Mouse (Mus musculus): Measurements from ENCODE around the gene Ctsa.
"Not testable (repeated sequence)": the region's sequence is repeated elsewhere in the genome, so short reads cannot be mapped to it uniquely, and the experiment has no call there.

Ctsa gene

DNA sequence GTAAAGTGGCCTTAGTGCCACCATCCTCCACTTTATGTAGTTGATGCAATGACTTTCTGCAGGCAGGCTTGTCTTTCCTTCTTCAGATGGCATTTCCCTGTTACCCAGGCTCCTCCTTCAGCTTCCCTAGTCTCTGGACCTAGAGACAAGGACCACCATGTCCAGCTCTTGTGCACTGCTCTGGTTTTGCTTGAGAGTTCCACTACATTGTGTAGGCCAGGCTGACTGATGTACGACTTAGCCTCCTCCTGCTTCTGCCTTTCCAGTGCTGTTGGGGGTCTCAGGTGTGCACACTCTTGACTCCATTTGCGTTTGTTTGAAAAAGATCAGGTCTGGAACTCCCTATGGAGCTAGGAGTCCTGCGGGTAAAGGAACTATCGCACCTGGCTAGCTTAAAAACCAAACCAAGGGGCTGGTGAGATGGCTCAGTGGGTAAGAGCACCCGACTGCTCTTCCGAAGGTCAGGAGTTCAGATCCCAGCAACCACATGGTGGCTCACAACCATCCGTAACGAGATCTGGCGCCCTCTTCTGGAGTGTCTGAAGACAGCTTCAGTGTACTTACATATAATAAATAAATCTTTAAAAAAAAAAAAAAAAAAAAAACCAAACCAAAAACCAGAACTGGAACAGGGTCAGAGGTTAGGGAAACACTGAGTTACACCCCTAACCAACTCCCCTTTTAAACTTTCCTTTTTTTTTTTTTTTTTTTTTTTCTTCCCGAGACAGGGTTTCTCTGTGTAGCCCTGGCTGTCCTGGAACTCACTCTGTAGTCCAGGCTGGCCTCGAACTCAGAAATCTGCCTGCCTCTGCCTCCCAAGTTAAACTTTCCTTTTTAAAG lies 44.9 kb downstream of the Ctsa start:
- DNase-seq (ENCODE audit: low spot score) = not testable (repeated sequence)

GRCm38 (mm10) chr2:164878509-164879227 lies 46.0 kb downstream of the Ctsa start:
- DNase-seq (ENCODE audit: low spot score) = peak; percentile 82

GRCm38 (mm10) chr2:164879228-164879567 lies 46.5 kb downstream of the Ctsa start, which contains the start of gene Pcif1:
Pcif1 (plus strand) TSS chr2:164879304.
- DNase-seq (ENCODE audit: low spot score) = peak; percentile 92

DNA sequence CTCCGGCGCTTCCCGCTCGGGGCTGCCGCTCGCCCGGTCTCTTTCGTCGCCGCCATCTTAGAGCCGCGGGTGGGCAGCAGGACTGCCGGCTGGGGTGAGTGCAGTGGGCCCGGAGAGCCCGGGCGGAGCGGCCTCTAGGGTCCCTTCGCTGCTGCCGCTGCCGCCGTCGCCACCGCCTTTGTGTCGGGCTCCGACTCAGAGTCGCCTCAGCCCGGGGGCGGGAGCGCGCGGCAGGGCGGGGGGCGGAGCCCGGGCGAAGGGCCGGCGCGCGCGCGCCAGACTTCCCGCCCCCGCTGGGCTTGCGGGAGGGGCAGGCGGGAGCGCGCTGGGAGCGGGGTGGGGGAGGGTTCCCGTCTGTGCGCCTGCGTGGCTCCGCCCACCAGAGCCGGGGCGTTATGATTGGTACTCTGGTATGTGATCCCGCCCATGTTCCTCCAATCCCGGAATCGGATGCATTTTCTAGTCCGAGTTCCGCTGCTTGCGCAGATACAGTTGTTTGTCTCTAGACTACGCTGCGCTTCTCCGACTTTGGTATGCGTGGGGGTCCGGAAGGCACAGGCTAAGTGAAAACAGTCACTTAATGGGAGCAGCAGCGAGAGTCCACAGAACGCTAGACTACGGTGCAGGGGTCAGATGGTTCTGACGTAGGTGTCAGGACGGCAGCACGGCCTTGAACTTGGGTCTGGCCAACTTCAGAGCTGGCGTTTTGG lies 47.0 kb downstream of the Ctsa start:
- DNase-seq (ENCODE audit: low spot score) = peak; percentile 97

DNA sequence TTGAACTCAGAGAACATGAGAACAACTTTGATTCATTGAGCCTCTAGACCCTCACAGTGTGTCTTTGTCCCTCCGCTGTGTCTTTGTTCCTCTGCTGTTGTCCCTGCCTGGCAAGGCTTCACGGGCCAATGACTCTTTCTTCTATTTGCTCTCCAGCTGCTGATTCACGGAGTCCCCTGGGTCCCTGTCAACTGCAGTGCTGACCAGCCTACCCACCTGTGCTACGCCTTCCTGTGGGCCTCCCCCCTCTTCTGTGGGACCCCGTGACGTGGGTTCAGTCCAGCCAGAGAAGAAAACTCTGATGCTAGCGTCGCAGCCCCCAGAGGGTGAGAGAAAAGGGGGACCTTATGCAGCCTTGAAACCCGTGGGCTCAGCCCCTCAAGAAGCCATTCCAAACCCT lies 49.9 kb downstream of the Ctsa start:
- DNase-seq (ENCODE audit: low spot score) = no peak

- peak; percentile 79 for DNase-seq (ENCODE audit: low spot score)
Measured at GRCm38 (mm10) chr2:164885788-164886187, 53.1 kb downstream of the Ctsa start.

GRCm38 (mm10) chr2:164886617-164887016 lies 53.9 kb downstream of the Ctsa start:
- DNase-seq (ENCODE audit: low spot score) = no peak

DNA sequence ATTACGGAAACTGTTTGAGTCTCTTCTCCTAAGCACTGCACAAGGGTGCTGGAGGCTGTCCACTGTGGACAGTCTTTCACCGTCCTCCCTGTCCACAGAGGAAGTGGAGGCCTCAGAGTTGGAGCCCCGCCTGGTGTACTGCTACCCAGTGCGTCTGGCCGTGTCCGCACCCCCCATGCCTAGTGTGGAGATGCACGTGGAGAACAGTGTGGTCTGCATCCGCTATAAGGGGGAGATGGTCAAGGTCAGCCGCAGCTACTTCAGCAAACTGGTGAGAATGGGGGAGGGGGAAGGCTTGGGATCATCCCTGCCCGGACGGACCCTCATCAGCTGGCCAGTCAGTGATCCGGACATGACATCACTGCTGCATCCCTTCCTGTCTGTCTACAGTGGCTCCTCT lies 56.3 kb downstream of the Ctsa start:
- no peak for DNase-seq (ENCODE audit: low spot score)

DNA sequence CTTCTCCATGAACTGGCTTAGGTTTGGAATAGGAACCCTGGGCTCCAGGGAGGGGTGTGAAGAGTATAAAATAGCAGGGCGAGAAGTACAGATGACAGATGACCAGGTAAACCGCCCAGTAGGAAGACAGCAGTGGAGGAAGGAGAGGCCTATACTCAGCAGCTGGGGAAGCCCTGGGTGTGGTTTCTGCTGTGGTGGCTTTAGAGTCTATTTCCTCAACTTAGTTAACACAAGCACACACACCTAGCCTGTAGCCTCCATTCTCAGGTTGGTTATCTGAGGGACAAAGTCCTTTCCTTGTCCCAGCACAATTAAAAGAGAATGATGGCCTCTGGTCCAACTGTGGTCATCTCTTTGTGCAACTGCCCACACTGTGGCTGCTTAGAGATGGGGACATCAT lies 57.3 kb downstream of the Ctsa start:
- DNase-seq (ENCODE audit: low spot score) = no peak
